Comparison of ENCODE assay signal across 9 mouse cellular contexts in genomic region chr8:117475819-117476218, GRCm38 (mm10). TPM values are rescaled to one million over a fixed set of nuclear protein-coding genes. Genes with fewer than 3 reads are reported as not detected.
DNase-seq lines count a peak whose midpoint lies in the region; TF ChIP-seq lines count a peak whose summit lies in the region.
"Had no signal": no experiment of that assay in that cellular context is flagged by ENCODE, and none has a peak within 500 bp of the region (broad histone marks: within the 10 kb centered on the region; RNA-seq: fewer than 3 reads in every experiment).

No protein-coding gene starts in this region.

- no peak for TF ChIP-seq POLR2A in lung, adult 2 months (IDR thresholded peaks at IDR 0.05; ENCODE audit: borderline replicate concordance, extremely low read depth, low read depth, low read length)

- no peaks in the 10 kb centered on the region for H3K27me3 ChIP-seq in megakaryocyte, embryonic 14.5 days (replicated peaks)
- H3K27me3 ChIP-seq: forebrain, embryonic 12.5 days had no signal

- DNase-seq in lung, adult 18-20 months = peak; percentile 53 to 71
- DNase-seq in lung, adult 2 months = no peak
- peak; percentile 42 for DNase-seq in induced T-regulatory cell, adult 2 months (ENCODE audit: low read depth)
- DNase-seq in thymus, postnatal 36 days = peak; percentile 33 to 48
- DNase-seq in adrenal gland, adult (ENCODE audit: inconsistent age in 2 of 2, low spot score in 1 of 2) = no peak
- no peak for DNase-seq in embryo, embryonic 11 days
- no peak for DNase-seq in right cerebral cortex, postnatal 14 days

- H3K4me1 ChIP-seq in lung, adult 2 months (ENCODE audit: control insufficient read depth, insufficient read depth, low read length) = no peaks in the 10 kb centered on the region
- peaks cover 75% of the 10 kb centered on the region for H3K4me1 ChIP-seq in megakaryocyte, embryonic 14.5 days

- H3K9me3 ChIP-seq in megakaryocyte, embryonic 14.5 days = 0 out of 2 replicates have a peak, but pooled peaks cover 5% of the 10 kb centered on the region
- H3K9me3 ChIP-seq: forebrain, embryonic 12.5 days had no signal

- TF ChIP-seq CTCF in lung, adult 2 months (IDR thresholded peaks at IDR 0.05; ENCODE audit: insufficient read depth, low read length) = no peak

- peaks cover 13% of the 10 kb centered on the region for H3K36me3 ChIP-seq in megakaryocyte, embryonic 14.5 days (replicated peaks; ENCODE audit: low read length)
- H3K36me3 ChIP-seq: forebrain, embryonic 12.5 days had no signal

- 57% methylated on average over 7 of the region's 7 CpGs for WGBS in lung, adult 2 months

- no peak overlapping the region for H3K4me3 ChIP-seq in lung, adult 2 months (replicated peaks; ENCODE audit: extremely low read depth, low read depth, low read length)
- H3K4me3 ChIP-seq in megakaryocyte, embryonic 14.5 days (replicated peaks) = peak overlapping the region; percentile 84
- H3K4me3 ChIP-seq: forebrain, embryonic 12.5 days had no signal

RNA-seq across cellular contexts. Expression of gene Plcg2, which starts 22.3 kb away (rescaled TPM):
- 9.6 and 11.5 TPM in 2 replicates for polyA plus RNA-seq in lung, adult 2 months (2012; rRNA removed)
- 36.0 and 76.6 TPM in 2 replicates for polyA plus RNA-seq in megakaryocyte, embryonic 14.5 days (2012; ENCODE audit: insufficient read depth, low replicate concordance)

Comparison
In these comparisons a context has a peak if more than half of its experiments do, and no peak if none do; other contexts are left out.
1. DNase-seq: peak in lung, adult 18-20 months (2 of 2), induced T-regulatory cell, adult 2 months (single experiment) and thymus, postnatal 36 days (2 of 2); none in lung, adult 2 months (single experiment), adrenal gland, adult (0 of 2), embryo, embryonic 11 days (single experiment) and right cerebral cortex, postnatal 14 days (single experiment).